Mouse (Mus musculus) layer of hippocampus, adult 9-11 months (tissue): ENCODE results near the gene Rcn1.

ENCODE experiments used
- DNase-seq: peaks from one replicate; pipeline ENCODE4 v3.0.0; 2022

The Rcn1 gene

DNA sequence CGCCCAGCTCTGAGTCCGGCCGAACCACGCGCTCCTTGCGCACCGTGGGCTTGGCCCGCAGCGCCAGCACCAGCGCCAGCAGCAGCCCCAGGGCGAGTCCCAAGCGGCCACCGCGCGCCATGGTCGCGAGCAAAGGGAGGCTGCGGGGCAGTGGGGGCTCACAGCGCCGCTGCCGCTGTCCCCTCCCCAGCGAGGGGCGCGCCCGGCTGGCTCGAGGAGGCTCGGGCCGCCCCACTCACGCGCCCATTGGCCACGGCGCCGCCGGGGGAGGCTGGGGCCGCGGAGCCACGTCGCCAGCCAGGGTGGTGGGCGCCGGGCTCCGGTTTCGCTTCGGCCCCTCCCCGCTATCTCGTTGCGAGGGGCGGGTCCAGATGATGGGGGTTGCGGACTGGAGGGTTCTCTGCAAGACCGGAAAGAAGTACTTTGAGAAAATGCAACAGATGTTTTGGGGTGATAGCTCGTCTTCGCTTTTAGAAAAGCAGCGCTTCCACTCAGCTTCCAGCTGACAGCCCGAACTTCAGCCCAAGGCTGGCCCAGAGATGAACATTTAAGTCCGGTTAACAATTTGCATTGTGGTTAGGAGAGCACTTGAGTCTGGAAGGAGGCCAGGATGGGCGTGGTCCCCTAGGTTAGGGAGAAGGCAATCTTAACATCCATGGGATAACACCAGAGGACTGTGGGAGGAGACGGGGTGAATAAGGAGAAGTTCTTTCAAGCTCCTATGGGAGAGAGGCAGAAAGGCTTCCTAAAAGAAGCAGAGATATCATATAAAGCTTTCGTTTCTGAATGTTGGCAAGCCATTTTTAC is at the start of gene Rcn1:
Rcn1 (minus strand) TSS at position 235 of the 807 bp plus-strand sequence.
- peak; percentile 19 for DNase-seq

DNA sequence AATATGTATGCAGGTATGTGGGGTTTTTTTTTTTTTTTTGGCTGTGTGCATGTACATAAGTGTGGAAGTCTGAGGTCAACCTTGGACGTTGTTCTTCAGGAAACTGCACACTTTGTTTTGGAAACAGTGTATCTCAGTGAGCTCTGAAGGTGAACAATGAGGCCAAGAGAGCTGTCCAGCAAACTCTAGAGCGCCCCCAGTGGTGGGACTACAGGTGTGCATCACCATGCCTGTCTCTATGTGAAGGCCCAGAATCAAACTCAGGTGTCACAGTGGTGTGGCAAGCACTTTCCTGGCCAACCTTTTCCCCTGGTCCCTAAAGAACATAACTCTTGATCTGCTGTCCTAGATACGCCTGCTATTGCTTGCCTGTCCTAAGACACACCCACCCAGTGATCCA is 45.0 kb upstream of the Rcn1 start:
- DNase-seq: no peak

DNA sequence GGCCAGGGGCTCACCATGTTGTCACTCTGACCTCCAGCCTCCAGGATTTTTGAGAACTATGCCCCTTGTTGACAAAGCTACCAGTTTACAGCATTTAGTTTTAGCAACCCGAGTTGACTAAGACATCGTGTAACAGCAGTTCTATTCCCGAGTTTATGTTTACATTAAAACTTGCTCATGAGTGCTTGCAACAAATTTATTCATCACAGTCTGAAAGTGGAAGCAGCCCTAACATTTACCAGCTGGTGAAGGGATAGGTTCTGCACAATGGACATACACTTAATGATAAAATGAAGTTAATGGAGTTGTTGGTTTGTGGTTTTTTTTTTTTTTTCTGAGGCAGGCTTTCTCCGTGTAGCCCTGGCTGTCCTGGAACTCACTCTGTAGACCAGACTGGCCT is 39.9 kb upstream of the Rcn1 start:
- no peak for DNase-seq

DNA sequence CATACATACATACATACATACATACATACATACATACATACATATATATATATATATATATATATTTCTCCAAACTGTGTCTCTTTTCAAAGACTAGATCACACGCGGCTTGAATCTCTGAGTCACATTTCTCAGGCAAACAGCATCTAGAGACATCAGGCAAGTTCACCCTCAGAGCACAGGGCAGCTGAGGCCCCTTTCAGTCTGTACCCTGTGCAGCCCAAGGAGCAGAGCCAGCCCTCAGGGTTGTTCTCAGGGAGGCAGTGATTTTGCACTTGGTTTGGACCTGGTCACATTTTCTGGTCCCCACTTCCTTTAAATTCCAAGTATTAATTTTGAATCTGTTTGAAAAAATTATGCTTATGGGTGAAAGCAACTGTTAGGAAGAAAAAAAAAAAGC is 39.4 kb upstream of the Rcn1 start:
- DNase-seq: no peak

DNA sequence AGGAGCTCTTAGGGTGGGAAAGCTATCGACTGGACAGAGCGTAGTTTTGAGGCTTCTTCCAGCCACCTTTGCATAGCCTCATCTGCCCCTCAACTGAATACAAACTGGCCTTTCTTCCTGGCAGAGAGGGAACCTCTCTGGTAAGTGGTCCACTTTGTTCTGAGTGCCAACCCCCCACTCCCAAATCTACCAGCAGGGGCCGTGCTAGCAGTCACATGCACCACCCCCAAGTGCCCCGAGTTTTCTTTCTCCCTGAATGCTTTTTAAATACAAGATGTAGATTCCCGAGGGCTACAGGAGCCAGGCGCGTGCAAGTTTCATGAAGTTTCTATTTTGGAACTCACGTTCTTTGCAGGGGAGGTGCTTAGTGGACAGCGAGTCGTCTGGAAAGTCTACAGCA is 33.8 kb upstream of the Rcn1 start:
- no peak for DNase-seq

DNA sequence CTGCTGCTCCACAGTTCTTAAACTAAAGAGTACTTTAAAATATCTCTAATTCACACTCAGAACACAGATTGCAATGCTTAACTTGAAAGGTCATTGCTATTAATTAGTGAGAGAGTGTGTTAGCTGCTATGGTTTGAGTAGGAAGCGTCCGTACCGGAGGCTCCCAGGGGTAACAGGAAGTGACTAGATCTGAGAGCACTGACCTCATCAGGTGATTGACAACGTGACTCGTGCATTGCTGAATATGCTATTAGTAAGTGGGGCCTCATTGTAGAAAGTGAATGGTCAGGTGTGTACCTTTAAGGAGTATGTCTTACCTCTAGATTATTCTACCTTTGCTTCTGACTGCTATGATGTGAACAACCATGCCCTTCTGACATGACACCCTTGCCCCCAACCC is 31.3 kb upstream of the Rcn1 start:
- DNase-seq: no peak

DNA sequence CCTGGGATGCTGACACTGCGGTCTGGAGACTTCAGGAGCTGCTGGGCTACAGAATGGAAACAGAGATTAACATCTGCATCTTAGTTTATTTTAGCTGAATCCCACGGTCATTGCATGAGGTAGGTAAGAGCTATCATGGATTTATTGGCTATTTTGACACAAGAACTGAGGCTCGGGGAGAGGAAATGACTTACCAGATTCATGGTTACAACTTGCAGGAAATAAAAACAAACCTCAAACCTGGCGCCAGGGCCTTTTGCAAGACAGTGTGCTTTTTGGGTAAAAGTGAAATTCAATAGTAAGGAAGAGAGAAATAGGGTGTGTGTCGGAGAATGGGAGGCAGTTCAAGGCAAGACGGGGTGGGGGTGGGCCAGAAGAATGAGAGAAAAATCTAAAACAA is 30.8 kb upstream of the Rcn1 start:
- DNase-seq: no peak

DNA sequence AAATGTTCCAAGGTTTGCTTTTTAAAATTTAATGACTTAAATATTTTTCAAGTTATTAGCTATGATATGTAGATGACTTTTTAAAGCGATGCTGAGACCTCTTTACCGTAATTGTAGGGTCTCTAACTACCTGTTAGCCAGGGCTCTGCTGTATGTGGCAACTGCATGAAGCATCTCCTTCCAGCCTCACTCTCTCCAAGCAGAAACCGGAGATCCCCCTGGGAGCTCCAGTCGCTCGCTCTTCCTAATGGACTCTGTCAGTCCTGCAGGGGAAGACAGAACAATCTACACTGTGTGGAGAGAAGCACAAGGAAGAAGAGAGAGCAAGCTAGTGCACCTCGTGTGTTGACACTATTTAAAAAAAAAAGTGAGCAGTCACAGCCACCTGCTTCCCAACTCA is 29.3 kb upstream of the Rcn1 start:
- DNase-seq: no peak

DNA sequence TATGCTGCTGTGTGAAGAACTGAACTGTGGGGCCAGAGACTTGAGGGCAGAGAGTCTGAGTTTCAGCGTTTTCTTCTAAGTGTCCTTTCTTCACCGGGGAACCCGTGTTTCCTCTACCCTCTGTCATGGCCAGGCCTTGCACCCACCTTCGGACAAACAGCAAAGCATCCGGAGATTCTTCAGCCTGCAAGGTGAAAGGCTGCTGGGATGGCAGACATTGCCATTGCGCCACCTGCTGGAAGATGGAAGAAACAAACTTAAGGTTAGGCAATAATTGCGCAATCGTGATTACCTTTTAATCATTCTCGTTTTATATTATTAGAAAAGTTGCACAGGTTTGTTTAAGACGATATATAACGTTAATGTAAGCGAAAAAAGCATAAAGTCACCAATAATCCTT is 28.9 kb upstream of the Rcn1 start:
- peak; percentile 15 for DNase-seq

DNA sequence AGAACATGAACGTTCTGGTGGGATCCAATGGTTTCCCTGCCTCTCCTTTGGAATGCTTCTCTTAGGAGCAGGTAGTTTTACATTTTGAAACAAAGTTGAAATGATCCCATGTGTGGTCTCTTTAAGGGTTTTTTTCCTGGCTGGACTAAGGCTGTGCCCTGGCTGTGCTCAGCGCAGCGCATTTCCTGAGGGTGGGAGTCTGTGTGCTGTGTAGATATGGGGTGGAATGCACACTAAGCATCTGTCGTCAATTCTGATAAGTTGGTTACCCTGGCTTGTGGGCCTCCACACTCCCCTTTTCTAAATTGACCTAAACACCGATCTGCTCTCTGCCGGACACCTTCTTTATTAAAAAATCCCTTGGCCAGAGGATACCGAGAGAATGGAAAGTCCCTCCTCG is 28.3 kb upstream of the Rcn1 start:
- DNase-seq: no peak

DNA sequence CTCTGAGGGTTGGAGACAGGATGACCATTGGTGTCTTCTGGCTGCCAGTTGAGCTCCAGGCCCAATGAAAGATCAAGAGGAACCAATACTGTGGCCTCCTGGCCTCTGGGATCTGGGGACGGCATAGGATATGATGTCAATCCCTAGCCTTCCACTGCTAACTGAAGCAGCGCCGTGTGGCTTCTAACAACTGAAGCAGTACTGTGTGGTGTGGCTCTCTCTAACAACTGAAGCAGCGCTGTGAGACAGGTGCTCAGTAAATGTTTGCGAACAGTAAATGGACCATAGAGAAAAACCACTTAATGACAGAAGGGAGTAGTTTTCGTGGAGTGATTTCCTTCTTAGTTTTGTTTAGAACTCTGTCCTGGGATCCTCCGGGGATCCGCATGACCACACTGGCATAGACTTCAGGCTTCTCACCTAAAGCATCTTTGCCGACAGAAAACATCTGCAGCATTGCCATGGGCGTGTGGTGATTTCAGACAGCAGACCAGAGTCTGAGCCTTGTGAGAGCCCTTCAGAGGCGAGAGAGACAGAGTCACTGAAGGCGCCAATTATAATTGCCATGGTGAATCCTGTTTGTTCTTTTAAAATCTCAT is 19.6 kb upstream of the Rcn1 start:
- no peak for DNase-seq

DNA sequence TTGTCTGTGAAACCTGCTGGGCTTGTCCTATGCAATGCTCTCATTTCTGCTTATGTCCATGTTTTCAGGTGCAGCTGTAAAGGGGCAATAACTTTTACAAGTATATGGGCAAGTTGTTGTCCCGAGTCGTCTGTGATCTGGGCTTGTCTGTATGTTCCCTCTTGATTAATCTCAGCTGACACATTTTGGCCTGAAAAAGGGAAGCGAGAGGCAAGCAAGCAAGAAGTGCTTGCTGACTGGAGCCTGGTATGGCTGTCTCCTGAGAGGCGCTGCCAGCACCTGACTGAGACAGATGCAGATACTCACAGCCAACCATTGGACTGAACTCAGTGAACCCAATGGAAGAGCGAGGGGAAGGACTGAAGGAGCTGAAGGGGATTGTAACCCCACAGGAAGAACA is 18.5 kb upstream of the Rcn1 start:
- no peak for DNase-seq

DNA sequence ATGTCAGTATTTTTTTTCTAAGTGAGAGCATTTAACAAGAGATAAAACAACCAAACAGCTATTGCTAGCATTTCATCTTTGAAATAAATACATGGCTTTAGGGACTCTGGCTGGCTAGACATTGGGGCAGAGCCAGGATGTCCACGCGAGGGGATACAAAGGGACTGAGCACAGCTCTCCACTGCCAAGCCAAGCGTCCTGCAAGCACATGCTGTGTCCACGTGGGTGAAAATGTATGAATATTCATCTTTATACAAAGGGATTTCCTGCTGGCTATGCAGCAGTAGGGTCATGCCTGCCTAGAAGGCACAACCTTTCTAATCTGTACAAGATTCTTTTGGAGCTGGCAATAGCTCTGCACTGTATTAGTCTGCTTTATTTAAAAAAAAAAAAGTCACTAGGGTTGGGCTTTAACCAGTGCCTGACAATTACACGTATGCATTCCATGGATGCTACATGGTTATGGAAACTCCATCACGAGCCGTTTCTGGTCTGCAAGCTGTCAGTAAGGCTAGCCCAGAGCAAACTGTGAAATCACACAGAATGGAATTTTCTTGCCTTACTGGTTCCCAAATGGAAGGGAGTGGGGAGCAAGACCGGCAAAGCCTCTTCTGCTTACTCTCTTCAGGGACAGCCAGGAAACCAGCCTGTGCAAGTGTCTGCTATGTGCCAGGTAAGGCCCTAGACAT is 17.7 kb upstream of the Rcn1 start:
- peak; percentile 13 for DNase-seq

DNA sequence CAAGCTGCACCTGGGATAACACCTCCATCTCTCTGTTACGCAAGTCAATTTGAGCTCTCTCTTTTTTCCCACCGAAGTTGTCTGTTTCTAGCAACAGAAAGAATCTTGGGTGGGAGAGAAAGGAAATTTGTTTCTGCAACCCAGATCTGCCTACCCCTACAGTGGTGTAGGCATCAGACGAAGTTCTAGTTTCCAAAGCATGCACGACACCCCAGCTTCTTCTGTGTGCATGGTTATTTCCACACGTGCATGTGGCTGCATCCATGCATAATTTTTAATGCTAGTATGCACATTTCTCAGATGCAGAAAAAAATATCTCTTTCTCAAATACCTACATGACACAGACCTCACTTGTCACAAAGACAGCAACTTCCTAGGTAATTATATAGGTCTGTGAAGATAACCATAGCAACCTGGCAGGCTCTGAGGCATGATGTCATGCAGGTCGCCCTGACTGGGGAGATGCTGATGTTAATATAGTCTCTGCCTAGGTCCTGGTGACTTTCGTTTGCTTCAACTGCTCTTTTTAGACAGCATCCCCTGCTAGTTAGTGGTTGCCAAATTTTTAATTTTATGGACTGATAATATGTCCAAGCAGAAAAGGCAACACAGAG is 17.0 kb upstream of the Rcn1 start:
- no peak for DNase-seq

DNA sequence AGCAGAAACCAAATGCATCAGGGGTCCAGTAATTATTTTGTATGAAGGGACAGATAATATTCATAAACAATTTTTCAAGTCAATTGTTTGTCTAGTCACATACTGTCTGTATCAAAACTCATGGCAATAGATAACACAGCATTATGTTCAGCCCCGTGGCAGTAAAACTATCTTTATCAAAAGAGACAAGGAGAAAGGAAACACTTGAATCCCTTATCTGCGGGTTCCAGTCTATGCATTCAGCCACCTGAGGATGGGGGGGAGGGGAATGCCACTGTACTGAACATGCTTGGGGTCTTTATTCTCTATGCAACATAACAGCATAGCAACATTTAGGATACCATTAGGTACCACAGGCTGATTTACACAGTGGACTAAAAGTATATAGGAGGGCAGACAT is 15.2 kb upstream of the Rcn1 start:
- no peak for DNase-seq

DNA sequence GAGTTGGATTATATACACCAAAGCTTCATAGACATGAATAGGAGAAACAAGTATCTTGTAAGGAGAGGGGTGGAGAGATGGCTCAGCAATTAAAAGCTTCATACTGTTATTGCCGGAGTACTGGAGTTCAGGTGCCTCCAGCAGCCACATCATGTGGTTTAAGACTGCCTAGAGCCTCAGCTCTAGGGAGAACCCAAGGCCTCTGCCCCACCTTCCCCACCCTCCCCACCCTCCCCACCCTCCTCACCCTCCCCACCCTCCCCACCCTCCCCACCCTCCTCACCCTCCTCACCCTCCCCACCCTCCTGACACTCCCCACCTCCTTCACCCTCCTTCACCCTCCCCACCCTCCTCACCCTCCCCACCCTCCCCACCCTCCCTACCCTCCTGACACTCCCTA is 10.1 kb upstream of the Rcn1 start:
- no peak for DNase-seq

DNA sequence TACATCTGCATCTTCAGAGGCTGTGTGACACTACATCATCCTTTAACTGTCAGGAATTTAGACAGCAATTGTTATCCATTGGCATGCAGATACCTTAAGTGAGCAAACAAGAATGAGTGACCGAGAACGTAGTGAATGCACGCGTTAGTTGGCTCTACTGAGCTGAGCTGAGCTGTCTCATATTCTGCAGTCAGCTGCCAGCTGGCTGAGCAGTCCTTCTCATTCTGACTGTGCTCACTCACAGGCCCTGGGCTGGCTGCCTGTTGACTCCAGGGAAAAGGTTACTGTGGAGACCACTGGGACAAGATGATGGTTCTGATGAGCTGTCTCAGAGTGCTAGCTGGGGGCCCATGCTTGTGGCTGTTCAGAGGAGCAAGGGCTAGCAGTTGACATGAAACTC is 9.4 kb upstream of the Rcn1 start:
- peak; percentile 23 for DNase-seq

DNA sequence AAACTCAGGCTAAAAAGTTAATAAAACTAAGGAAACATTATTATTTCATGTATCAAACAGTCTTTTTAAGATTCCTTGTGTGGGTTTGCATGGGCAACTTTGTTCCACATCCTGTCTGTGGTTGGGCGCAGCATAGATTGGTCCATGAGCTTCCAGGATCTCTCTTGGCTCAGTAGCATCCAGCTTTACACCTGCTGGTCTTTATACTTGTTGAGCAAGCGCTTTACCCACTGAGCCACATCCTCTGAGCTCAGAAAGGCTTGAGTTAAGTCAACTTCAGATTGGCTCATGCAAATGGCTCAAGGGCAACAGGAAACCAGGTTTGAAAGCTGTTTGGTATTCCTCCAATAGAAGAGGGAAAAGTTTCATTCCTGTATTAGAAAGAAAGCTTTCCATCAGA is 3.1 kb upstream of the Rcn1 start:
- no peak for DNase-seq

DNA sequence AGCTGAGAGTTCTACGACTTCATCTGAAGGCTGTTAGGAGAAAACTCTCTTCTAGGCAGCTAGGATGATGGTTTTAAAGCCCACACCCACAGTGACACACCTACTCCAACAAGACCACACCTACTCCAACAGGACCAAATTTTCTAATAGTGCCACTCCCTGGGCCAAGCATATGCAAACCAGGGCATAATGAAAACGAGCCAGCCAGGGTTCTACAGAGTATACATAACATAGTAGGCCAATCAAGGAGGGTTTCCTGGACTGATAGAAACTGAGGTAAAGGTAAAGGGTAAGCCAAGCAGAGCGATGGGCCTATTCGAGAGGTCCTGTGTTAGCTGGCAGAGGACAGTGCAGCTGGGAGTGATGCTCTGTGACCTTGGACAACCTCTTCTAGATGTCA is 1.4 kb upstream of the Rcn1 start:
- DNase-seq: no peak

DNA sequence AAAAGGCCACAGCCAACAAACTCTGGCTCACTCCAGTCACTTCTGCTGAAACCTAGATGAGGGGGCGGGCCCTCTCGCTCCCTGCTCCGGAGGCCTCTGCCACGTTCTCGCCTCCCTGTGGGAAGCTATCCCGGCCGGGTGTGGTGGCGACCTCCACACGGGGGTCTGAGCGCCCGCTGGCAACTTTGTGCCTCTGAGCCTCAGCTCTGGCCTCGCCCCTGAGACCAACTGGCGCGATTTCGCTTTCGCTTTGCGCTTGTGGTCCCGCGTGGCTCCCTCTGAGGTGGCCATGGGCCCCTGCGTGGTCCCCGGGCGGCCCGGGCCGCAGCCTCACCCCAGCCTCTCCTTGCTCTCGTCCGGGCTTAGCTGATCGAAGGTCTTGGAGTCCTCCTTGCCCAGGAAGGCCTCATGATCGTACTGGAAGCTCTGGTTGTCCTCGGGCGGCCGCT is 459 bp downstream of the Rcn1 start:
- no peak for DNase-seq

DNA sequence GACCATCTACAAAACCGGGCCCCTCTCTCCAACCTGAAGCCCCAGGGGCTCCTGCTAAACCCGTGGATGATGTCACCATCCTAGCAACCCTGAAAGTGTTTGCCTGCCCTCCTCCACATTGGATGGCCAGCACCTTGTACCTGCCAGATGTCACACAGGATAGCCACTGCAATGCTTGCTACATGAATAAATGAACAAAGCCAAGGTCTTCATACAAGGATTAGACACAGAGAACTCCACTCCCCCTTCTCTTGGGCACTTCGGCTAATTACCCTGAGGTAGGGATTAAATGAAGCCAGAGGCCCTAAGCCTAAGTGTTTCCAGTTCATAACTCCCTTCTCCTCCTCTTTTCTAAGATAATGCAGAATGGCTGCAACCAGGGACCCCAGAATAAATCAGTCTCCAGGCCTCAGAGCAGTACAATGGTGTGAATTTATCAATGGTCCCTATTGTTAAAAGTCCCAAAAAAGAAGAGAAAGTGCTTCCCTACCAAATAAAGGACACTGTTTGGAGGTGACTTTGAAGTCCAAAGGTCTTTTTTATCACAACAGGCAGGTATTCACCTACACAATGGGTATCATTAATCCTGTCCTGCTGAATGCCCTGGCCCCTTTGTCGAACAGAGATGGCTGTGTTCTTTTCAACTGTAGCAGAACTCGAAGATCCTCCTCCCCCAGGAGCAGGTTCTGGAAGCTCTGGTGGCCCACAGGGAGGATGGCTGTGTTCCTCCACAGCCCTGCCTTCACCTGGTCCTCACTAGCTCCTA is 1.5 kb downstream of the Rcn1 start:
- no peak for DNase-seq

DNA sequence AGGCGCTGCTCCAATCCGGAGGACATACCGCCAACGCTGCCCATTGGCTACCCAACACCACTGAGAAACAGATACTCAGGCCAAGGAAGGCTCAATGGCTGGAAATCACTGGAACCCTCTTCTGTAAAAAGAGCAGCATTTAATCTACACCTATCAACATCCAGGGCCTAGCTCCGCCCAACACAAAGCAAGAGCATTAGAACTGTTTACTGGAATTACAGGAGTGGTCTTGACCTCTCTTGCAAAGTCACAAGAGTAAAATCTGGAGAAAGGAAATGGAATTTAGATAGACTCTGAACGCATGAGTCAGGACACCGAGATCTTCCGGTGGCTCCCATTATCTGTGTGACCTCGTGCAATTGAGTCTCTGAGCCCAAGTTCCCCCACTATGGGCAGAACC is 3.1 kb downstream of the Rcn1 start:
- DNase-seq: no peak

DNA sequence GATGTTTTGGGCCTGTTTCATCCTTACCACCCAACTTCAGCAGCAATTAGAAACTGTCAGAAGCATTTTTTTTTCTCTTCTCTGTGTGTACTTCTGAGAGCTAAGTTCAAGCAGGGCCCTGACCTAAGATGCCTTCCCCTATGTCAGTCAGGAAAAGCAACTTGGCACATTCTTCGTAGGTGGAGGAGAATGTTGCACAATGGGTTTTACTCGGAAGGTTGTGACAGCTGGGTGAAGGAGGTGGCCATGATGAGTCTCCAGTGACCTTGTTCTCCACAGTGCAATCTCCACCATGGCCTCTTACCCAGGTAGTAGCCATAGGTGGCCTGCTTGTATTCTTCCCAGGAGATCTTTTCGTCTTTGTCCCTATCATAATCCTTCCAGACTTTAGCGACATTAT is 4.7 kb downstream of the Rcn1 start:
- no peak for DNase-seq
